Mouse (Mus musculus): ENCODE results near the gene Cdk2ap2.

GRCm38 (mm10) chr19:4146366-4147021 lies 49.5 kb downstream of the Cdk2ap2 start:
- TF ChIP-seq POLR2A (IDR thresholded peaks at IDR 0.05; ENCODE audit: insufficient read depth, low read length) (no peak), CTCF (IDR thresholded peaks at IDR 0.05; ENCODE audit: low read depth, low read length) (no peak), EP300 (IDR thresholded peaks at IDR 0.05; ENCODE audit: insufficient read depth, low read depth, low read length) (no peak)

All from ES-Bruce4 (cell line).